Mouse (Mus musculus) brain, embryonic 14.5 days (tissue): Measurements from ENCODE around the gene Ubr2.

ENCODE experiments used
- CTCF ChIP-seq: fragments of 200-500 bp; IDR thresholded peaks from 2 replicates; pipeline ENCODE4 v1.5.1; 2012; ENCODE audit warnings: inconsistent platforms, mild to moderate bottlenecking, moderate library complexity, borderline replicate concordance; ENCODE audit not compliant: insufficient read depth, insufficient read length; ENCODE audit errors: extremely low read depth
- POLR2A ChIP-seq: fragments of 200-500 bp; IDR thresholded peaks from 2 replicates; pipeline ENCODE4 v1.6.1; 2012; ENCODE audit warnings: mild to moderate bottlenecking, inconsistent platforms, borderline replicate concordance; ENCODE audit not compliant: poor library complexity, insufficient read depth, insufficient read length, severe bottlenecking; ENCODE audit errors: extremely low read depth

GRCm38 (mm10) chr17:46975183-46975582 is 35.2 kb downstream of the Ubr2 start:
- TF ChIP-seq POLR2A (no peak), CTCF (peak; percentile 72; the same call in 1 of the 2 replicates)
